Mouse (Mus musculus): ENCODE measurements at regions not wholly inside any gene's neighbourhood (a gene's known extent, or its start where the extent isn't known, plus 50 kb on each side); places are given as distances from the start of the nearest gene placed in this dataset.

- no peak for DNase-seq
Observed at GRCm38 (mm10) chr5:44416844-44417589, 190.6 kb upstream of the Tapt1 start.

GRCm38 (mm10) chr5:44414441-44414840, 188.0 kb upstream of the Tapt1 start:
- peak; percentile 87 for DNase-seq

- DNase-seq, result no peak
Observed at GRCm38 (mm10) chr5:44403300-44403699, 176.9 kb upstream of the Tapt1 start.

GRCm38 (mm10) chr5:44400573-44401332, 174.3 kb upstream of the Tapt1 start:
- DNase-seq, result no peak

- DNase-seq, result no peak
Observed at GRCm38 (mm10) chr5:44387237-44387810, 160.9 kb upstream of the Tapt1 start.

- DNase-seq, result no peak
Observed at GRCm38 (mm10) chr5:44386176-44386575, 159.8 kb upstream of the Tapt1 start.

- no peak for DNase-seq
Observed at GRCm38 (mm10) chr5:44383049-44383448, 156.6 kb upstream of the Tapt1 start.

- DNase-seq, result no peak
Observed at GRCm38 (mm10) chr5:44370006-44370405, 143.6 kb upstream of the Tapt1 start.

- DNase-seq, result no peak
Observed at GRCm38 (mm10) chr5:44352324-44352723, 125.9 kb upstream of the Tapt1 start.

GRCm38 (mm10) chr5:44341457-44342014, 115.1 kb upstream of the Tapt1 start:
- DNase-seq, result no peak

GRCm38 (mm10) chr5:44338662-44339061, 112.2 kb upstream of the Tapt1 start:
- no peak for DNase-seq

GRCm38 (mm10) chr5:44335756-44336155, 109.3 kb upstream of the Tapt1 start:
- DNase-seq, result no peak

- DNase-seq, result no peak
Observed at GRCm38 (mm10) chr5:44319626-44320025, 93.2 kb upstream of the Tapt1 start.

- no peak for DNase-seq
Observed at GRCm38 (mm10) chr5:44306769-44307557, 80.5 kb upstream of the Tapt1 start.

GRCm38 (mm10) chr5:44303886-44304855, 77.7 kb upstream of the Tapt1 start:
- DNase-seq, result peak; percentile 84

- DNase-seq, result peak; percentile 95
Observed at GRCm38 (mm10) chr5:44284384-44284783, 58.0 kb upstream of the Tapt1 start.
